ENCODE assay signal across 8 mouse cellular contexts in genomic region chr3:49755986-49756845, GRCm38 (mm10). TPM values are rescaled to one million over a fixed set of nuclear protein-coding genes. Genes with fewer than 3 reads are reported as not detected.
DNase-seq lines count a peak whose midpoint lies in the region; ATAC-seq and TF ChIP-seq lines count a peak whose summit lies in the region.

No protein-coding gene starts in this region.

- peak overlapping the region; percentile 37; the same call in 1 of the 2 replicates for H3K9ac ChIP-seq in liver, adult 2 months (ENCODE audit: low read depth, low read length)
- H3K9ac ChIP-seq in embryonic facial prominence, embryonic 15.5 days = peak overlapping the region; percentile 74
- H3K9ac ChIP-seq in heart, embryonic 15.5 days = peak overlapping the region; percentile 71
- peak overlapping the region; percentile 87 for H3K9ac ChIP-seq in stomach, embryonic 16.5 days (ENCODE audit: low read length)

- peak; percentile 22 for DNase-seq in liver, adult 2 months (ENCODE audit: extremely low read depth, low read depth, low spot score)
- no peak for DNase-seq in liver
- DNase-seq in kidney, postnatal 10 days = peak; percentile 65
- DNase-seq in midbrain, embryonic 10.5 days (ENCODE audit: low spot score) = peak; percentile 44
- DNase-seq in cerebellum, adult 11-12 months = no peak

- 5% methylated on average over 36 of the region's 36 CpGs for WGBS in liver, adult 2 months
- under 1% methylated on average over 36 of the region's 36 CpGs for WGBS in embryonic facial prominence, embryonic 15.5 days
- WGBS in heart, embryonic 15.5 days = 2% methylated on average over 36 of the region's 36 CpGs
- WGBS in midbrain, embryonic 10.5 days = under 1% methylated on average over 36 of the region's 36 CpGs
- WGBS in stomach, embryonic 16.5 days = 2% methylated on average over 36 of the region's 36 CpGs

- no peaks in the 10 kb centered on the region for H3K36me3 ChIP-seq in liver, adult 2 months (ENCODE audit: control insufficient read depth, insufficient read depth, low read length)
- H3K36me3 ChIP-seq in embryonic facial prominence, embryonic 15.5 days = peaks cover 15% of the 10 kb centered on the region; the same call in 1 of the 2 replicates
- no peaks in the 10 kb centered on the region for H3K36me3 ChIP-seq in heart, embryonic 15.5 days
- H3K36me3 ChIP-seq in midbrain, embryonic 10.5 days = peaks cover 45% of the 10 kb centered on the region
- 0 out of 2 replicates have a peak, but pooled peaks cover 9% of the 10 kb centered on the region for H3K36me3 ChIP-seq in stomach, embryonic 16.5 days (ENCODE audit: control insufficient read depth, insufficient read depth, low read length)

- H3K27ac ChIP-seq in liver, adult 2 months (replicated peaks; ENCODE audit: insufficient read depth, low read depth, low read length) = no peak overlapping the region
- peak overlapping the region; percentile 98 for H3K27ac ChIP-seq in embryonic facial prominence, embryonic 15.5 days (replicated peaks)
- H3K27ac ChIP-seq in heart, embryonic 15.5 days = peak overlapping the region; percentile 94
- H3K27ac ChIP-seq in midbrain, embryonic 10.5 days (replicated peaks) = peak overlapping the region; percentile 96
- H3K27ac ChIP-seq in stomach, embryonic 16.5 days (ENCODE audit: low read length) = peak overlapping the region; percentile 97

- H3K9me3 ChIP-seq in embryonic facial prominence, embryonic 15.5 days (replicated peaks) = no peaks in the 10 kb centered on the region
- H3K9me3 ChIP-seq in heart, embryonic 15.5 days (replicated peaks) = no peaks in the 10 kb centered on the region
- no peaks in the 10 kb centered on the region for H3K9me3 ChIP-seq in midbrain, embryonic 10.5 days (replicated peaks)
- no peaks in the 10 kb centered on the region for H3K9me3 ChIP-seq in stomach, embryonic 16.5 days (replicated peaks; ENCODE audit: control insufficient read depth, low read length)

- H3K4me2 ChIP-seq in embryonic facial prominence, embryonic 15.5 days (replicated peaks) = peak overlapping the region; percentile 54
- peak overlapping the region; percentile 69 for H3K4me2 ChIP-seq in heart, embryonic 15.5 days
- peak overlapping the region; percentile 67 for H3K4me2 ChIP-seq in stomach, embryonic 16.5 days (ENCODE audit: low read depth, low read length)

- H3K27me3 ChIP-seq in liver, adult 2 months (ENCODE audit: control insufficient read depth, insufficient read depth, low read length) = peaks cover 2% of the 10 kb centered on the region; the same call in 1 of the 2 replicates
- H3K27me3 ChIP-seq in embryonic facial prominence, embryonic 15.5 days = no peaks in the 10 kb centered on the region
- H3K27me3 ChIP-seq in heart, embryonic 15.5 days = no peaks in the 10 kb centered on the region
- H3K27me3 ChIP-seq in midbrain, embryonic 10.5 days (ENCODE audit: low read depth, poor library complexity, severe bottlenecking) = no peaks in the 10 kb centered on the region
- H3K27me3 ChIP-seq in stomach, embryonic 16.5 days (ENCODE audit: control insufficient read depth, insufficient read depth, low read length) = no peaks in the 10 kb centered on the region

- ATAC-seq in embryonic facial prominence, embryonic 15.5 days (ENCODE audit: insufficient number of reproducible peaks, low FRiP score, low TSS enrichment, low read depth) = no peak
- no peak for ATAC-seq in heart, embryonic 15.5 days (replicated peaks; ENCODE audit: insufficient number of reproducible peaks, insufficient read depth, low FRiP score, low read depth)
- ATAC-seq in stomach, embryonic 16.5 days (ENCODE audit: insufficient read depth, low FRiP score) = no peak

- no peaks in the 10 kb centered on the region for H3K79me2 ChIP-seq in liver, adult 2 months (ENCODE audit: control insufficient read depth, insufficient read depth, low read length)

- no peaks in the 10 kb centered on the region; the same call in 1 of the 2 replicates for H3K4me1 ChIP-seq in liver, adult 2 months (ENCODE audit: control insufficient read depth, insufficient read depth, low read length)
- 0 out of 2 replicates have a peak, but pooled peaks cover 15% of the 10 kb centered on the region for H3K4me1 ChIP-seq in embryonic facial prominence, embryonic 15.5 days
- H3K4me1 ChIP-seq in heart, embryonic 15.5 days (replicated peaks) = peaks cover 13% of the 10 kb centered on the region
- peaks cover 60% of the 10 kb centered on the region for H3K4me1 ChIP-seq in midbrain, embryonic 10.5 days
- peaks cover 15% of the 10 kb centered on the region for H3K4me1 ChIP-seq in stomach, embryonic 16.5 days (ENCODE audit: control insufficient read depth, insufficient read depth, low read length)

- no peak for TF ChIP-seq POLR2A in liver, adult 2 months (IDR thresholded peaks at IDR 0.05; ENCODE audit: extremely low read depth, insufficient read depth, low read length)

- H3K4me3 ChIP-seq in liver, adult 2 months (ENCODE audit: insufficient read depth, low read depth, low read length) = peak overlapping the region; percentile 9
- H3K4me3 ChIP-seq in embryonic facial prominence, embryonic 15.5 days (replicated peaks) = peak overlapping the region; percentile 60
- H3K4me3 ChIP-seq in heart, embryonic 15.5 days = peak overlapping the region; percentile 82
- H3K4me3 ChIP-seq in midbrain, embryonic 10.5 days = peak overlapping the region; percentile 79
- peak overlapping the region; percentile 77 for H3K4me3 ChIP-seq in stomach, embryonic 16.5 days (replicated peaks; ENCODE audit: low read length)

- no peak for TF ChIP-seq CTCF in liver, adult 2 months (IDR thresholded peaks at IDR 0.05; ENCODE audit: low read depth, low read length)

RNA-seq across cellular contexts. Expression of gene Pcdh18, which starts 0.9 kb away (rescaled TPM):
- total RNA-seq in liver, adult 2 months (2014; rRNA removed) = 0.92 and 1.6 TPM in 2 replicates
- 0.24 and 0.26 TPM in 2 replicates for polyA plus RNA-seq in liver, adult 2 months (2012; rRNA removed)
- 88.1 and 89.4 TPM in 2 replicates for polyA plus RNA-seq in embryonic facial prominence, embryonic 15.5 days (2015; fragmentation: Nextera tagmentation; extraction: Ambion mirVana)
- 17.0 and 19.0 TPM in 2 replicates for polyA plus RNA-seq in heart, embryonic 15.5 days (2015; fragmentation: Nextera tagmentation; extraction: Ambion mirVana)
- polyA plus RNA-seq in midbrain, embryonic 10.5 days (2016; fragmentation: Nextera tagmentation; extraction: Ambion mirVana) = 59.1 and 71.5 TPM in 2 replicates
- polyA plus RNA-seq in stomach, embryonic 16.5 days (2015; fragmentation: Nextera tagmentation; extraction: Ambion mirVana) = 55.6 and 61.3 TPM in 2 replicates

Comparison
In these comparisons a context has a peak if more than half of its experiments do, and no peak if none do; other contexts are left out.
1. DNase-seq: peak in liver, adult 2 months (single experiment), kidney, postnatal 10 days (single experiment) and midbrain, embryonic 10.5 days (single experiment); none in liver (single experiment) and cerebellum, adult 11-12 months (single experiment).
2. H3K4me3 ChIP-seq: peak in every context shown above with its lines; median percentile 82 in heart, embryonic 15.5 days; 79 in midbrain, embryonic 10.5 days; 77 in stomach, embryonic 16.5 days; 60 in embryonic facial prominence, embryonic 15.5 days; 9 in liver, adult 2 months.
3. H3K9ac ChIP-seq: peak in every context shown above with its lines; median percentile 87 in stomach, embryonic 16.5 days; 74 in embryonic facial prominence, embryonic 15.5 days; 71 in heart, embryonic 15.5 days; 37 in liver, adult 2 months.
4. RNA of gene Pcdh18, which starts 0.9 kb away (polyA plus RNA-seq): 88.1 to 89.4 TPM in embryonic facial prominence, embryonic 15.5 days, 55.6 to 61.3 TPM in stomach, embryonic 16.5 days, 59.1 to 71.5 TPM in midbrain, embryonic 10.5 days and 17.0 to 19.0 TPM in heart, embryonic 15.5 days; 0.24 to 0.26 TPM in liver, adult 2 months; every median in the first group is over 10 times any median in the second.
5. Peak in every context shown above with its lines, with median percentiles within 50 percentile points of each other: H3K4me2 ChIP-seq.